Mouse (Mus musculus) limb, embryonic 14.5 days (tissue): ENCODE results near the gene Tnfrsf14. TPM values are rescaled to one million over a fixed set of nuclear protein-coding genes. Genes with fewer than 3 reads are reported as not detected.

Experiments used
- ATAC-seq: fragments of 200-750 bp; cut with Nextera tagmentation; 2 replicates; pipeline ENCODE4 v1.8.0; 2017; ENCODE audit warnings: low read depth, moderate number of reproducible peaks, moderate TSS enrichment; ENCODE audit not compliant: low FRiP score
- DNase-seq: peaks from one replicate; pipeline ENCODE4 v3.0.0-alpha.2; 2015; ENCODE audit warnings: low spot score
- H3K27ac ChIP-seq: fragments of 300-500 bp; sonication (generic); replicated peaks from 2 replicates; pipeline ENCODE4 v1.5.1; 2014; ENCODE audit warnings: low read depth, mild to moderate bottlenecking, low read length, moderate library complexity, mixed read lengths
- H3K27me3 ChIP-seq: fragments of 300-500 bp; sonication (generic); 2 replicates; pipeline ENCODE4 v1.6.1; 2014; ENCODE audit warnings: low read length, mixed read lengths; ENCODE audit not compliant: control insufficient read depth, insufficient read depth
- H3K36me3 ChIP-seq: fragments of 300-500 bp; sonication (generic); 2 replicates; pipeline ENCODE4 v1.6.1; 2014; ENCODE audit warnings: mild to moderate bottlenecking, low read length, moderate library complexity, mixed read lengths; ENCODE audit not compliant: control insufficient read depth, insufficient read depth
- H3K4me1 ChIP-seq: fragments of 300-500 bp; sonication (generic); 2 replicates; pipeline ENCODE4 v1.6.1; 2014; ENCODE audit warnings: antibody characterized with exemption, low read length, mixed read lengths; ENCODE audit not compliant: control insufficient read depth, insufficient read depth
- H3K4me2 ChIP-seq: fragments of 300-500 bp; sonication (generic); replicated peaks from 2 replicates; pipeline ENCODE4 v1.6.1; 2014; ENCODE audit warnings: low read depth, mild to moderate bottlenecking, low read length, moderate library complexity; ENCODE audit not compliant: severe bottlenecking
- H3K4me3 ChIP-seq: fragments of 300-500 bp; sonication (generic); replicated peaks from 2 replicates; pipeline ENCODE4 v1.5.1; 2014; ENCODE audit warnings: low read length
- H3K9ac ChIP-seq: fragments of 300-500 bp; sonication (generic); 2 replicates; pipeline ENCODE4 v1.6.1; 2014; ENCODE audit warnings: mild to moderate bottlenecking, low read depth, low read length, moderate library complexity; ENCODE audit not compliant: severe bottlenecking
- H3K9me3 ChIP-seq: fragments of 300-500 bp; sonication (generic); 2 replicates; pipeline ENCODE4 v1.6.1; 2016; ENCODE audit warnings: low read length; ENCODE audit not compliant: control insufficient read depth
- POLR2A ChIP-seq: fragments of 200-500 bp; IDR thresholded peaks from 2 replicates; pipeline ENCODE4 v1.8.0; 2012; ENCODE audit warnings: inconsistent platforms, mild to moderate bottlenecking, moderate library complexity, borderline replicate concordance; ENCODE audit not compliant: insufficient read depth, insufficient read length; ENCODE audit errors: extremely low read depth
- WGBS: fragments of 180-500 bp; shearing (Covaris S2); extraction: QIAGEN DNeasy Blood & Tissue Kit; methylation state at CpG from one replicate; pipeline ENCODE4 v1.1.7; 2014; 5-methylcytosine and 5-hydroxymethylcytosine counted together
- polyA plus RNA-seq, 2 experiments: library from polyadenylated mRNA; depleted of rRNA in 1 of 2; stranded (reverse) in 1 of 2; unstranded in 1 of 2; fragments of >200 nt; fragmentation: Nextera tagmentation in 1 of 2; extraction: Ambion mirVana in 1 of 2; gene quantifications; 2 replicates each; pipeline versions ENCODE4 v1.2.1 to v1.2.3; 2012 to 2014

The Tnfrsf14 gene
- polyA plus RNA-seq, 2 experiments: 0.99 to 5.8 TPM

GRCm38 (mm10) chr4:154897676-154898465 lies 30.5 kb downstream of the Tnfrsf14 start:
- no peak for ATAC-seq
- no peak for TF ChIP-seq POLR2A
- no peaks in the 10 kb centered on the region for H3K36me3 ChIP-seq
- H3K9ac ChIP-seq: peak overlapping the region; percentile 65
- DNase-seq: no peak
- no peak overlapping the region for H3K27ac ChIP-seq
- H3K4me1 ChIP-seq: peaks cover 14% of the 10 kb centered on the region
- peak overlapping the region; percentile 94 for H3K4me2 ChIP-seq
- WGBS: 73% methylated on average over 6 of the region's 6 CpGs
- no peaks in the 10 kb centered on the region for H3K27me3 ChIP-seq
- H3K4me3 ChIP-seq: peak overlapping the region; percentile 58
- H3K9me3 ChIP-seq: no peaks in the 10 kb centered on the region

GRCm38 (mm10) chr4:154895549-154895948 lies 32.8 kb downstream of the Tnfrsf14 start:
- Histone ChIP-seq H3K4me1 (peaks cover 14% of the 10 kb centered on the region), H3K9me3 (no peaks in the 10 kb centered on the region), H3K36me3 (no peaks in the 10 kb centered on the region), H3K4me3 (no peak overlapping the region), H3K27ac (no peak overlapping the region), H3K27me3 (no peaks in the 10 kb centered on the region), H3K4me2 (no peak overlapping the region), H3K9ac (no peak overlapping the region)
- TF ChIP-seq POLR2A: no peak
- ATAC-seq: no peak
- 85% methylated on average over 5 of the region's 5 CpGs for WGBS
- DNase-seq: no peak

GRCm38 (mm10) chr4:154890887-154891286 lies 37.5 kb downstream of the Tnfrsf14 start:
- Histone ChIP-seq H3K27ac (no peak overlapping the region), H3K4me3 (no peak overlapping the region), H3K9ac (no peak overlapping the region), H3K36me3 (no peaks in the 10 kb centered on the region), H3K4me1 (no peaks in the 10 kb centered on the region), H3K27me3 (no peaks in the 10 kb centered on the region), H3K9me3 (no peaks in the 10 kb centered on the region), H3K4me2 (no peak overlapping the region)
- no peak for TF ChIP-seq POLR2A
- DNase-seq: no peak
- 88% methylated on average over 14 of the region's 14 CpGs for WGBS
- ATAC-seq: no peak

- no peak for TF ChIP-seq POLR2A
- Histone ChIP-seq H3K36me3 (no peaks in the 10 kb centered on the region), H3K9ac (no peak overlapping the region), H3K27me3 (no peaks in the 10 kb centered on the region), H3K27ac (no peak overlapping the region), H3K9me3 (no peaks in the 10 kb centered on the region), H3K4me2 (no peak overlapping the region), H3K4me3 (no peak overlapping the region), H3K4me1 (no peaks in the 10 kb centered on the region)
- DNase-seq (no peak), ATAC-seq (no peak)
- 82% methylated on average over 15 of the region's 15 CpGs for WGBS
These were observed 40.6 kb downstream of the Tnfrsf14 start for GRCm38 (mm10) chr4:154887593-154888250.

GRCm38 (mm10) chr4:154886876-154887592 lies 41.3 kb downstream of the Tnfrsf14 start:
- Histone ChIP-seq H3K27ac (no peak overlapping the region), H3K27me3 (no peaks in the 10 kb centered on the region), H3K36me3 (no peaks in the 10 kb centered on the region), H3K4me2 (no peak overlapping the region), H3K4me3 (no peak overlapping the region), H3K4me1 (no peaks in the 10 kb centered on the region), H3K9ac (no peak overlapping the region), H3K9me3 (no peaks in the 10 kb centered on the region)
- ATAC-seq: peak; percentile 54; the same call in 1 of the 2 replicates
- no peak for DNase-seq
- 56% methylated on average over 11 of the region's 13 CpGs for WGBS
- no peak for TF ChIP-seq POLR2A
